Mouse (Mus musculus): ENCODE data around the gene Efcab2. TPM values are rescaled to one million over a fixed set of nuclear protein-coding genes. Genes with fewer than 3 reads are reported as not detected.
A peak's percentile ranks its signal among the peaks of the same experiment; 100 is the strongest.

The Efcab2 gene
- polyA plus RNA-seq, 1 experiment from 2014 or later: 9.7 TPM

DNA sequence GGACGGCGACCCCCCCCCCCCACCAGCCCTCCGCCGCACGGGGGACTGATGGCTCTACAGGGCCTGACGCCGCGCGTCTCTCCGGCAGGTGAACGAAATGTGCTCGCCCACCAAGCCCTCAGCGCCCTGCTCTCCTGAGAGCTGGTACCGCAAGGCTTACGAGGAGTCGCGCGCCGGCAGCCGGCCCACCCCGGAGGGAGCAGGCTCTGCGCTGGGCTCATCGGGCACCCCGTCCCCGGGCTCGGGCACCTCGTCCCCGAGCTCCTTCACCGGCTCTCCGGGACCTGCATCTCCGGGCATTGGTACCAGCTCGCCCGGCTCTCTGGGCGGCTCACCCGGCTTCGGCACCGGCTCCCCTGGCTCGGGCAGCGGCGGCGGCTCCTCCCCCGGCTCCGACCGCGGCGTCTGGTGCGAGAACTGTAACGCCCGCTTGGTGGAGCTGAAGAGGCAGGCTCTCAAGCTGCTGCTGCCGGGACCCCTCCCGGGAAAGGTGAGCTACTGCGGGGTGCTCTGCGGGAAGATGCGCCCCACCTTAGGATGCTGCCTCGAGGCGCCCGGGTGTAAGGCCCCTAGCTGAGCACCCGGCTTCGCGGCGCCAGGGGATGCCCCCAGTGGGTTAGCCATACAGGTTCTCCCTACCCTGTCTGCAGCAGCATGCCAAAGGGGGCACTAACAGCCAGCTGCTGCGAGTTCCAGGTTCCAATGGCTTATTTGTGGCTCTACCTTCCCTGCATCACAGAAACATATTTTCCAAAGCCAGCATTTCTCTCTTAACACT, 124.6 kb downstream of the Efcab2 start:
- no peaks in the 10 kb centered on the region for H3K9me3 ChIP-seq
- peaks cover 11% of the 10 kb centered on the region; the same call in 1 of the 2 replicates for H3K27me3 ChIP-seq (ENCODE audit: insufficient read depth, poor library complexity, severe bottlenecking)
- H3K36me3 ChIP-seq: peaks cover 11% of the 10 kb centered on the region
- 1% methylated on average over 54 of the region's 62 CpGs for WGBS
- H3K4me1 ChIP-seq: peaks cover 41% of the 10 kb centered on the region
- peak overlapping the region; percentile 75 for H3K4me3 ChIP-seq
- peak; percentile 91 for DNase-seq (ENCODE audit: low spot score)
- H3K27ac ChIP-seq: peak overlapping the region; percentile 92

Small RNA genes within 50 kb of the gene (microRNA-seq; reads per million reads assigned to microRNA genes)
- not detected for gene Gm27458

Other genes with a start within 250 kb of the Efcab2 start
- gene Desi2, start 218.7 kb upstream of the Efcab2 start, polyA plus RNA-seq (2016; fragmentation: Nextera tagmentation; extraction: Ambion mirVana): 19.7 and 22.8 TPM in 2 replicates
- gene Cox20, start 87.0 kb upstream of the Efcab2 start, polyA plus RNA-seq (2016; fragmentation: Nextera tagmentation; extraction: Ambion mirVana): 112 and 129 TPM in 2 replicates
- 296 and 533 TPM in 2 replicates for gene Hnrnpu, start 68.3 kb upstream of the Efcab2 start, polyA plus RNA-seq (2016; fragmentation: Nextera tagmentation; extraction: Ambion mirVana)
- 13.5 and 19.1 TPM in 2 replicates for gene Kif26b, start 123.0 kb downstream of the Efcab2 start, polyA plus RNA-seq (2016; fragmentation: Nextera tagmentation; extraction: Ambion mirVana)